Mouse (Mus musculus): Measurements from ENCODE around the gene Creb1.
"Not testable (repeated sequence)": the region's sequence is repeated elsewhere in the genome, so short reads cannot be mapped to it uniquely, and the experiment has no call there.

Gene Creb1

DNA sequence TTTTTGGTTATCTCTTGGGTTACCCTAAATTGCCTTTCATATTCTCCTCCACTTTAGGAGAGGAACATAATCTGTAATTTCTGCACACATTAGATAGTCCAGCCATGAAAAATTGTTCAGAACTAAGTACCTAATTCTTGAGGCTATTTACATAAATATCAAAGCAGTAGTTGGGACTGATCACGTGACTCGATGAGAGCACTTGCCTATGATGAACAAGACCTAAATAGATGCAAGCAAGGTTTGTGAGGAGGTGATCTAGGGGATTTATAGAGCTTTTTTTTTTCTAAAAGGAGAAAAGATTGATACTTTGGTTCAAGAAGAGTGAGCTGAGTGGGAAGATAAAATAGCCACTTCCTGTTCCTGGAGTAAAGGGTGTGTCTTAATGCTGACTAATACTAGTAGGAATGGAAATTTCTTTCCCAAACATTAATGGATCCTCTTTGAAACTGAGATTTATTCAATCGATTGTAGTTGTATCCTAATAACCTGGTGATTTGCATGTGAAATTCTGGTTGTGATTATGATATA, 6.5 kb downstream of the Creb1 start:
- no peak for DNase-seq (ENCODE audit: low spot score in 2 of 2)

DNA sequence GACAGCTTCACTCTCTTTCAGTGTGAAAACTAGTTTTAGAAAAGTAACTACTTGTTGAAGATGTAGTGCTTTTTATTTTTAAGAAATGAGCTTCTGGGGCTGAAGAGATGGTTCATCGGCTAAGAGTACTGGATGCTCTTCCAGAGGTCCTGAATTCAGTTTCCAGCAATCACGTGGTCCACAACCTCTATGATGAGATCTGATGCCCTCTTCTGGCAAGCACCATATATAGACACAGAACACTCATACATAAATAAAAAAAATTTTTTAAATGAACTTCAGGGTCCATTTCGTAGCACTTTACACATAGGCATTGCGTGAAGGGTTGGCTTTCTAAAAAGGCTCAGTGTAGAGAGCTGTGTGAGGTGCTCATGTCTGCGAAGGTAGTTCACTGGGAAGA, 11.3 kb downstream of the Creb1 start:
- DNase-seq (ENCODE audit: low spot score in 2 of 2): no peak

DNA sequence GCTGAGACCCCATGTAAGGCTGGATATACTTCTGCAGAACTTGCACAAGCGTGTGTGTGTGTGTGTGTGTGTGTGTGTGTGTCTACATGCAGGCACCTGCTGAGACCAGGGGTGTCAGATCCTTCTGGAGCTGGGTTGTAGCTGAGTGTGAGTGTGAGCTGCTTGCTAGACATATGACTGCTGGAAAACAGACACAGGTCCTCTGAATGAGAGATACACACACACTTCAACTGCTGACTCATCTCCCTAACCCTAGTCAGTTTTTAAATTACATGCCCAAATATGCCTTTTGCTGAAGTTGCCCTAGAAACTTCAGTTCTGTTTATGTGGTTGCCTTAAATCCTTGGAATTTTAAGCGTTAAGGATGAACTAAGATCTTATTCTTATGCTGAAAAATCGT, 13.6 kb downstream of the Creb1 start:
- no peak for DNase-seq (ENCODE audit: low spot score in 2 of 2)

DNA sequence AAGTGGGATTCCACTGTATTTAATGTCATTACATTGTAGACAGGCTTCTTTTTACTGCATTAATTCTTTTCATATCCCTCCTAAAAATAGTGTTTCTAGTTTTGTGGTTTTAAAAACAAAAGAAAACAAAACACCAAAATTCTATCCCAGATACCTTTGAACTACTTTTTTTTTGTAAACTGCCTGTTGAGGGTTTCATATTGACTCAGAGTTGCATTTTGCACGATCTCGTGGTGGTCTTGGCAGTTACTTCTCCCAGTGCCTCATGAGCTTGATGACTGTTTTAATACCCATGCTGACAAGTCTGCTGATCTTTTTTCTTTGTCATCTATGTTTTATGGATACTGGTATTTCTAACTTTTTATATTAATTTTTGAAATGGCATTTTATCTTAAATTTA, 16.9 kb downstream of the Creb1 start:
- no peak for DNase-seq (ENCODE audit: low spot score in 2 of 2)

DNA sequence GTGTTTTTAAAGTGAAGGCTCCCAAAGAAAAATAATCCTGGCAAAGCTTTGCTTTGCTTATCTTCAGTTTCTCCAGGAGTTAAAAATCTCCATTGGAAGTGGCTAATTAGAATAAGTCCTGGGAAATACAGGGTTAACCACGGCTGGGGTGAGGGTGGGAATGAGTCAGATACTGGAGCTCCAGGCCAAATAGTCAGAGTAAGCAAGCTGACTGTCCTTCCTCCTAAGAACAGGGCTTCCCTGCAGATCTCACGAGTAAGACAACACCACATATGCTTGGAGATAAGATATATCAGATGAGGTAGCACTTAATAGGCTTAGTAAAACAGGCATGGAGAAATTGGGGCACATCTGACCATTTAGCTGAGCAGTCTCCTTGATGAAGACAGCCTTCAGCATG, 19.5 kb downstream of the Creb1 start:
- no peak for DNase-seq (ENCODE audit: low spot score in 2 of 2)

DNA sequence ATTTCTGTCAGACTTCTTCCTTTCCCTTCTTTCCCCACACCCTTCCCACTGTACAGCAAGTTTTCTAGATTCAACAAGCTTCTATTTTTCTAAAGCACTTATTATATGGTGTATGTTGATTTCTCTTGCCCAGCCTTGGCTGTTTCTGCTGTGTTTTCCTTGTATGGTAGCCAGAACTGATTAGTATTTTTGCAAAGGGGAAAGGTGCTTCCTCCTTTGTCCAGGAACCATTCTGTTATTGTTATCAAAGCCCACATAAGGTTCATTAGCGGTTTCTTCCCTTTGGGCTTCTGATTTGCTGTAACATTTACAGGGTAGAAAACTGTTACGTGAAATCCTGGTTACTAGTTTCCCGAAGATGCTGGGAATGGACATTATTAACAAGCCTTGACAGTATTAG, 27.7 kb downstream of the Creb1 start:
- DNase-seq (ENCODE audit: low spot score in 2 of 2): no peak

DNA sequence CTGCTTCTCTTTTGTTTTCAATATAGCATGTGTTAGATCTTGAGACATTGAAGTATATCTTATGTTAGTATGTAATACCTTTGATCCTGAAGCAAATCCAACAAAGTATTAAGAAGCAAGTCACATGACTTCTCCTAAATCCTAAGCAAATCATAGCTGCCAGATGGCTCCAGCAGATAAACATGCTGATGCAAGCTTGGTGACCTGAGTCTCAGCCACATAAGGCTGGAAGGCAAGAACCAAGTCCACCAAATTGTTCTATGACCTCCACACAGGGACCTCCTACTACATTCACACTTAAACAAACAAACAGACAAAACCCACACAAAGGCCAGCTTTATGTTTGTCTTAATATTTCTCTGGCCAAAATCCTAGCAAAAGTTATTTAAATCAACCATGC, 35.8 kb downstream of the Creb1 start:
- DNase-seq (ENCODE audit: low spot score in 2 of 2): no peak

DNA sequence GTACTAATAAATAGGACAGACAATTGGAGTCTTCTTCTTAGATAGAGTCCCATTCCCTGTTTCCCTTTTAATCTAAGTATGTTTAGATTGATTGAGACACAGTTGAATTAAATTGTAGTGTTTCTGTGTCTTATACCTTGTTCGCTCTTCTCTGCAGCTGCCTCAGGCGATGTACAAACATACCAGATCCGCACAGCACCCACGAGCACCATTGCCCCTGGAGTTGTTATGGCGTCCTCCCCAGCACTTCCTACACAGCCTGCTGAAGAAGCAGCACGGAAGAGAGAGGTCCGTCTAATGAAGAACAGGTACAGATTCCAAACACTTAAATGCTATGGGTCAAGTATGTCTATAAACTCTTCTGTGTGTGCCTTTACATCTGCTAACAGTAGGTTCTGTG, 43.6 kb downstream of the Creb1 start:
- DNase-seq (ENCODE audit: low spot score in 2 of 2): no peak

DNA sequence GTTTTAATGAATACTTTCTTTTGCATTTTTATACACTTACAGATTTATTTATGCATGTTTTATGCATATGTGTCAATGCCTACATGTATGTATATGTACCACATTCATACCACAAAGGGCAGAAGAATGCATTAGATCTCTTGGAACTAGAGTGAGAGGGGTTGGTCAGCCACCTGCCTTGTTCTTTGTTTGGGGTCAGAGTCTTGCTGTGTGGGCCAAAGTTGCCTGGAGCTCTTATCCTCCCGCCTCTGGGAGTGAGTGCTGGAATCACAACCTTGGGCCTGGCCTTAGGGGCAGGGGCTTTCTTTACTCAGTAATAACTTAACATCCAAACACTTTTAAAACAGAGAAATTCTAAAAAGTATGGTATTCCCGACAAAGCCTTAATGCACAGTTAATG, 44.3 kb downstream of the Creb1 start:
- DNase-seq (ENCODE audit: low spot score in 2 of 2): no peak

DNA sequence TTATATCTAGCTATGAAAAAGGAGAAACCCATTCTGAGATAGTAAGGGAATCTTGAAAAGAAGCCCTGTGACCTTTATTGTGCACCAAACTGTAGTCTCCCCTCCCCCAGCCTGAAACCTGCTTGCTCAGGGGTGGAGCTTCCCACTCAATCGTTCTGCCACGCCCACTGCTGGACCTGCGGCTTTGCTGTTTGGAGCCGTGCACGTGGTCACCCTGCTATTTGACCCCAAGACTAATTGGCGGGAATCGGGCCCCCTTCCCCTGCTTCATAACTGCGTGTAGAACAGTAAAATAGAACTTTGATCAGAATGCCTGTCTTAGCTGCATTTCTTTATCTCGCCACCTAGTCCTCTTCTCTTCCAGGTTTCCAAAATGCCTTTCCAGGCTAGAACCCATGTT, 45.5 kb downstream of the Creb1 start:
- not testable (repeated sequence) for DNase-seq (ENCODE audit: low spot score in 2 of 2)

DNA sequence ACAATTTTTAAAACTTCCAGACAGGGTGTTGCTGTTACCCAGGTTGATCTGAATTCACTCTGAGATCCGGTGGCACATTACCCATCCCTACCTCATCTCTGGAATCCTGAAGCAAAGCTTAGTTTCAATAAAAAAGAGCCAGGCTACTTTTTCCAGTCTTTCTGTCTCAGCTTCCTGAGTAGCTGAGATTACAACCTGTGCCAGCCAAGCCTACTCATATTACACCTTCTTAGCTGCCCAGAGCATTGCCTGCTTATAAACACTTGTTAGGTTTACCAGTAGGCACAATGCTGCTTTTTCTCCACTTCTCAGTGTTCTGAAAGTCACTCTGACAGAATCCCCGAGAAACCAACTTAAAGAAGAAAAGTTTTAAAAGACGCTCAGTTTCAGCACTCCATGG, 46.4 kb downstream of the Creb1 start:
- no peak for DNase-seq (ENCODE audit: low spot score in 2 of 2)

DNA sequence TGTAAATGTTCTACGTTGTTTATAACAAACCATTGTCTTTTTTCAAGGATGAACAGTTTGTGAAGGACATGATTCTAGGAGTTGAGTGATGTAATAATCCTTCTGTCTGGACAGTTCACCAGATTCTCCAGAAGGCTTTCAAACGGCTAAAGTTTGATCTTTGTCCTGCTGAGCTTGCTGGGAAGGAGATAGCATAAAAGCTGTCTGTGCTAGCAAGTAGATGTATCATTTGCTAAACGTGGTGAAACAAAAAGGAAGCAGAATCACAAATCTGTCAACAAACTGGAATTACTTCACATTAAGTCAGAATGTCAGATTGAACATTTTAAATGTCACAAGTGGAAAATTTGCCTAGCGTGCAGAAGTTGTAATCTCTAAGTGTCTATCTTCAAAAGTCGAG, 66.5 kb downstream of the Creb1 start:
- no peak for DNase-seq (ENCODE audit: low spot score in 2 of 2)

DNA sequence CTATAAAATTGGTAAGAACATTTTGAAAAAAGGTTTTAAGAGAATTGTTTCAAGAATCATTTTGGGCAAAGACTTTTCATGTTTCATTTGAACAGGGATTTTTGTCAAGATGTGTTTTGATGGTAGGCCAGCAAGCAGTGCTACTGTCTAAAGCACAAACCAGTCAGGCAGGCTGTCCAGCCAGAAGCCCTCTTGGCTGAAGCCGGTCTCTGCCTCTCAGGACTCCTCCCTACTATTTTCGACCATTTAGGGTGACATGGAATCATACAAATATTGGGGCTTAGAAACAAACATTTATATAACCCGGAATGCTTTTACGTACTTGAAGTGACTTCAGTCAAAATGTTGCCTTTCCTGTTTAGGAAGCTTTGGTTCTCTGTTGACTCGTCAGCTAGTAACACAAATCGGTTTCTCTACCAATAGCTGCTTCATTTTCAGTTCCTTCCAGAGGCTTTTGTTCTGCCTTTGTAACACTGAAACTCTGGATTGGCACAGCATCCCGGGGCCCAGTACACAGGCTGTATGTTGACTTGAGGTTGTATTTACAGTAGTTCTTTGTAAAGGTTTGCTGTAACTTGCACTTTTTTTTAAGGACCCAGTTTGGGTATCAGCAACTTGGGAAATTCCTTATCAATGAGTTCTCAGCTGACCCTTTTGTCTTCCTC, 68.1 kb downstream of the Creb1 start:
- no peak for DNase-seq (ENCODE audit: low spot score in 2 of 2)

DNA sequence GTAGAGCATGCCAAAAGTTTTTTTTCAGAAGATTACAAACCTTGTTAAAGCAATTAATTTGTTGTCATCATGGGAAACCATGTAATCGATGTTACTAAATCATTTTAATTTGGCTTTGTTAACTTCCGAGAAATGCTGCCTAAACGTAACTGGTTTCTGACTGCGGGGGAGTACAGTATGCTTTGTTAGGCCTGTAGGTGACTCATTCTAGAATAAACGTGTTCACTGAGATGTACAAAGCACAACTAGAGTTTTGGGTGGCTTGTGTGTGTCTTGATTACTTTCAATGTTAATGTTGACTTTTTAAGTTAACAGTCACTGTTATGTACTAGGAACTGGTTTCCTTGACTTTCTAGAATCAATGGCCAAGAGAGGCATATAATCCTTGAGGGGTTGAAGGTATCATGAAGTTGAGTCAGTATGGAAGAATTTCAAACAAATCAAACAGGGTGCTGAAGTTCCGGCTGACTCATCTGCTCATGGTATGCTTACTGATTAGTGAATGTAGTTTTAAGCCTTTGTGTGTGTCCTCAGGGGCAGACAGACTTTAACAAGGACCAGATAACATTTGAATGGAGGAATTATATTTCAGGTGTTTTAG, 68.9 kb downstream of the Creb1 start:
- no peak for DNase-seq (ENCODE audit: low spot score in 2 of 2)

DNA sequence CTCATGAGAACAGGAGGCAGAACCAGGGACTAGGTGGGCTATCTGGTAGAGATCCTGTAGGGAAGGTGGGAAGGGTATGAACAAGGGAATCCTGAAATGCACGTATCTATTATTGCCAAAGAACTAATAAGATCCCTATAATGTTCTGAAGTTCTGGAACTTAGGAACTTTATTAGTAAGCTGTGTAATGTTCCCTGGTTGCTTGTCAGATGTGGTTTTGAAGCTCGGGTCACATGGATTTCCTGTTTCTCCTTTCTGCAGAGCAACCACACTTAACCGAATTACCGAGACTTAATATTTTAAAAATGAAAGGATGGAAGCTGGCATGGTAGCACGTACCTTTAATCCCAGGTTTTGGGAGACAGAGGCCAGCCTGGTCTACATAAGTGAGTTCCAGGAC, 70.9 kb downstream of the Creb1 start:
- DNase-seq (ENCODE audit: low spot score in 2 of 2): no peak

DNA sequence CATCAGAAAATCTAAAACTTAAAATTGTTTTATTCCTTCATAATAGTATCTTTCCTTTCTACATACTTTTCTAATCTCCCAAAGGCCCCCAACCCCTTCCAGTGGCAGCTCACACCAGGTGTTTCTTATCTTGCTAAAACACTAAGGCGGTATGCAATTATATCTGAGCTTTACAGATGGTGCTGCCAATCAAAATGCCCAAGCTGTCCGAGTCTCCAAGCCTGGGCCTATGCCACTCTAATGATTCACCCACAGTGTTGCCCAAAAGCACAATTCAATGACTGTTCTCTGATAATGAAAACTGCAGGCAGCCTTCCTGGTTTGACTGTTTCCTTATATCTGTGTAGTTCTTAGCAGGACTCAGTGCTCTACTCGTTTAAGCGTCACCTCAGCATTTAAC, 76.7 kb downstream of the Creb1 start:
- no peak for DNase-seq (ENCODE audit: low spot score in 2 of 2)

DNA sequence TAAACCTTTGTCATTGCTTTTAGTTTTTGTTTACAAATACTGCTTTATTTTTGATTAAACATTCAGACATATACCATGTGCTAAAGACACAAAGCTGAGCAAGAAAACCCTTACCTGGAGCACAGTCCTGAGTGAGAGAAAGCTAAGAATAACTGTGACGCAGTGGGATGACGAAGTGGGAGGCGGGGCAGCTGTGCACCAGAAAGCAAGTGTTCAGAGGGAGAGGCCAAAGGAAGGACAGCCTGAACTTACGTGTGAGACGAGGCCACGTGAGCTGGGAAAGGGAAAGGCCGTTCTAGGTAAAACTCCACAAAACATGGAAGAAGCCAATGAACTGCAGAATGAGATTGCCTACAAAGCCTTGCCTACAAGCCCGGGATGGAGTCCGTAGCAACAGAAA, 77.5 kb downstream of the Creb1 start:
- no peak for DNase-seq (ENCODE audit: low spot score in 2 of 2)

DNA sequence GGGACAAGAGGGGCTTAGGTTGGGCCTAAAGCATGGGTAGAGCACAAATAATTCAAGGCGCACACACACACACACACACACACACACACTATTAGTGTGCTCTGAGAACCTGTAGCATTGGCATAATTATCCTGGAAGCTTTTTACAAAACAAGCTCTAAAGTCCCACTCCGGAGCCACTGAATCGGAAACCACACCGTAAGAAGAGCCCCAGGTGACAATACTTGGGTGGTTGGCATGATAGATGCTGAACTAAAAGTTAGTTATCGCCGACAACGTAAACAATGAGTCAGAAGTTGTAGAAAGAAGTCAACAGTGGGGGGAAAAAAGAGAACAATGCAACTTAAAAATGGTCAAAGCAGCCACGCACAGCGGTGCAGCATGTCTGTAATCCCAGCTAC, 81.9 kb downstream of the Creb1 start:
- DNase-seq (ENCODE audit: low spot score in 2 of 2): no peak

DNA sequence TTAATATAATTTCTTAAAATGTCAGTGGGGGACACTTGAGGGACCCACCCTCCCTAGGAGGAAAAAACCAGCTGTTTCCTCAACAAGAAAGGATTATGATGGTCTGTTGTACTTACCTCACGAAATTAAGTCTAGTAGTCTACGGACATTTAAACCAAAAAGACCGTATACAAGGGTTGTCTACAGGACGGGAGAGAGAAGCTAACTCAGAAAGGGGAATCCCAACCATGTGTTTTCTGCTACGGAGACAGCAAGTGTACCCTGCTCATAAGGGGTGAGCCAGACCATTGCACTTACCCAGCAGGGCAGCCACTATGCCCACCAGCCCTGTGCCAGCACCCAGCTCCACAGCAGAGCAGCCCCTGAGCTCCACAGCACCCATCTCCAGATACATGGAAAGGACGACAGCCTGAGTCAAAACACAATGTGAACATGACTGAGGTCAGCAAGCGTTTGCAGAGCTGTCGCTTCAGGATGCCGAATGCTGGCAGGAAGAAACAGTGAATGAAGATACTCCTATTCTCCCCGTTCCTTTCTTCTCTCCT, 82.4 kb downstream of the Creb1 start:
- no peak for DNase-seq (ENCODE audit: low spot score in 2 of 2)

DNA sequence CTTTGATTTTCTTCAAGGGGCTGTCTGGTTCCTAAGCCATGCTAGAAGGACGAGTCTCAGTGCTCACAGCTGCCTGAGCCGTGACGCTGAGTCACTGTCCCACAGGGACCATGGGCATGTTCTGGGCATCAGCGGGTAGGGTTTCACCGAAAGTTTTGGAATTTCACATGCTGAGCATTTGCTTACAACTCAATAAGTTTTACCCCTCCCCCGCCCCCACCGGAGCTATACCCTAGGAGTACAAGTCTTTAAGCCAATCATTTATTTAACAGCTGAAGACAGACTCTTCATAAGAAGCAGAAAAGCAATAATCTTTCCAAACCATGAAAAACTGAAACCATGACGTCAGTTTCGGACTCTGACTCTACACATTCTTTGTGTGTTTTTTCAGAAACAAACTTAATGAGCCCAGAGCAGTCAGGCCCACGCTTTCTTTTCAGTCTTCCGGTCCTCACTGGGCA, 83.1 kb downstream of the Creb1 start:
- DNase-seq (ENCODE audit: low spot score in 2 of 2): no peak

DNA sequence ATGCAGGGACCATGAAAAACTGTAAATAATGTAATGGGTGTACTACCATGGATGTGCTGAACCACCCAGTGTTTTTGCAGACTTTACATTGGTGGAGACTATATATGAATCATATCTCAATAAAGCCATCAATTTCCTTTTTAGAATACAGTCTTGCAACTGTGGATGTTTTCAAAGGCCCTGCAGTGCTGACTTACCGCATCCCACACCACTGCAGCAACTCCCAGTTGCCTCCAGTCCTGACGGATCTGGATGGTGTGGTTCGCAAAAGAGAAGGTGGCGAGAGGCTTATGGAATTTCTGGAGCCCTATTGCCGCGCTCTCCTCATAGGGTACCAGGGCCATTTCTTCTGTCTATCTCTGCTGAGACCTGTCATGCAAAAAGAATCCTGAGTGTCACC, 83.6 kb downstream of the Creb1 start:
- no peak for DNase-seq (ENCODE audit: low spot score in 2 of 2)

DNA sequence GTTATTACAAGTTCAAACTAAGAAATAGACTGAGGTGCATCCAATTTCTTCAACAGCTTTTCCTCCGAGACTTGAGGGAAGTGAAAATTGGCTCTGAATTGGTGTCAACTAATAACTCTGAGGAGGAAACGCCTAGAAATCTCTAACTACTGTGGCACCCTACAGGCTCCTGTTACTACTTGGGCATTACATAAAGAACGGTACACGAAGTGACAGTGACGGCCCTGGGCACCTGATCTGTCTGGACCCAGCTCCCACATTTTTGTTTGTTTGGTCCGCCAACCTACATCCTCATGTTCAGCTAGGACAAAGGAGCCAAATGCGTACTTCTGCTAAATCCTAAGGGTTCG, 84.1 kb downstream of the Creb1 start:
- DNase-seq (ENCODE audit: low spot score in 2 of 2): no peak

DNA sequence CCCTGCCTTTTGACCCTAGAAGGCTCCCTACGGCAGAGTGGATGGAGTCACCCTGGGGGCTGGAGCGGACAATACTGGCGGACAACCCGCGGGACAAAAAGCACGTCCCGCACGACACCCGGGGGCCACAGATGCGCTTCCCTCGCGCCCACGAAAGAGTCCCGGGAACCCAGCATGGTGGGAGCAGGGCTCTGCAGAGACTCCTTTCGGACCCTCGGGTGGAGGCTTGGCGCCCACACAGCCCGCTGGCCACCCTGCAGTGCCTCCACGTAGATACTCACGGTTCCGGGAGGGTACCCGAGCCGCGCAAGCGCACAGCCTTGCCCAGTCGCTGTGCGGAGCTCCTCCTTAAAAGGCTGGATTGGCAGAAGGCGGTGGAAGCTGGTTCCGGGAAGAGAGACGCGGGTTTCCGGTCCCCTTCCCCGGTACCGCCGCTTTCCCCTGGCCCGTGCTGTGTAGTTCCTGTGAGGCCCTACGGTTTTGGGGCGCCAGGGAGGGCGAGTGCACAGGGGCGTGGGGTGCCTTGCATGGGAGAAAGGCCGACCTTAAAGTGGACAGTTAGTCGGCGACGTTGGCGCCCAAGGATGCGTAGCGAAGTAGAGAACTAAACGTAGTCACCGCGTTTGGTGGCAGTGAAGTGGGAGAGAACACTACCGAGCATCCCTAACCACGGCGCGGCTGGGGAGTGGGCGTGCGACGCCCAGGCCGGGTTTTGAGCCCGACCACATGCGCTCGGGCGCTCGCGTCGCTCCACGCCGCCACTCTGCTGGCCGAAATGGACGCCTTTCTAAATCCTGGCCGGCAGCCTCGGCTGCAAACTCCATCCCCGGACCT, 84.7 kb downstream of the Creb1 start, which contains the start of gene Mettl21a:
TSS of gene Mettl21a (minus strand) at position 362 of the 834 bp plus-strand sequence.
- peak; percentile 66 to 70 for DNase-seq (ENCODE audit: low spot score in 2 of 2)
